Mouse (Mus musculus) v-Abl transformed pro-B cells (cell line): ENCODE results near the gene Cabcoco1.

Experiments used
- in situ Hi-C, 2 experiments: fragments of 400-800 bp; cut with MboI; formaldehyde crosslinking; loops; one replicate each; pipeline ENCODE4 v1.15.1; 2025; ENCODE audit not compliant: unreplicated experiment in 2 of 2

The Cabcoco1 gene

DNA sequence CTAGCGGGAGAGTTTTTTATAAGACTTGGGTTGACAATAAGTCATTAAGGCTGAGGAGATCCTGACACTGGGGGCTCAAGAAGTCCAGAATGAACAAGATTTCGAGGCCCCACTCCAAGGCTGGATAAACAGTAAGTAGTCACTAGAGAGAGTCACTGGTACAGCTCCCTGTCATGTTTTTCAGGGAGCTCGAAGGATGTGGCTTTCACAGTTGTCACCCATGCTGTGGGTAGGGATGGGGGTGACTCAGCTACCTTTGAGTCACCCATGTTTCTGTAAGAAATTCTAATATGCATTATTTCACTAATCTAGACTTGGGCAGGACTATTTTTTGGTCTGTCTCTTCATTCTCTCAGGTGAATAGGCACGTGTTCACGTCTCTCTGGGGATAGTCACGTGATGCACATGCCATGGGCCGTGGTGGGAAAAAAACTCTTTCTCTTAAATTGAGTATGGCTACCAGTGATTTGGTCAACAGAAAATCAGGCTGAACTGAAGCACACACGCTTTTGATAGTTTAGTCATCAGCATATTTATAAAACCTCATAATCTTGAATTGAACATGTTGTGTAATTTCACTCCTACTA is 29.2 kb downstream of the Cabcoco1 start:
- in situ Hi-C loops: no loop called here

DNA sequence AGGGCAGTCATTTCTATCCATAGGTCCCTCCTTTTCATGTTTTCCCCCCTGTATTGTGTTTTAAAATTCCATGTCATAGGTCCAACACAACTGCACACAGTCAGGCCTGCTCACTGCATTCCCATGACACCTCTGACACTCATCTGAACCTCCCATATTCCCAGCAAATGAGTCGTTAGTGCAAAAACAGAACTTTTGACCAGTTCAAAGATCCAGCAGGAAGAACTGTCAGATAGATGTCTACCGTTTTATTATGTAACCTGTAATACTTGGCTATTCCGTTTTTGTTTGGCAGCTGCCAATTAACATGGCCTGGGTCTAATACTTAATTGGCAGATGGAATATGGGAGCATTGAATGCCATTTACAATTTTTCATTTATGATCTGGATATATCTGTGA is 34.0 kb downstream of the Cabcoco1 start:
- in situ Hi-C loops: no loop called here

DNA sequence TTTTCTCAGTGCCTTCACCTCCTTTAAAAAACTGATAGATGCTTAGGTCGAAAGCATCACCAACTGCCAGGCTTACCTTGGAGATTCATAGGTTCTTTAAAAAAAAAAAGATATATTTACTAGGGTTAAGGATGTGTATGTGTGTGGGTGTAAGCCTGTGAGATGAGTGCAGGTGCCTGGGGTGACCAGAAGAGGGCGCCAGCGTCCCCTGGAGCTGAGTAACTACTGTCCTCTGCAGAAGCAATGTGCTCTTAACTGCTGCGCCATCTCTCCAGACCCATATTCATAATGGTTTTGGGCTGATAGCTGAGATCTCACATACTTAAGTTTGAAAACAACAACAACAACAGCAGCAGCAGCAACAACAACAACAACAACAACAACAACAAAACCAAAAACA is 35.5 kb downstream of the Cabcoco1 start:
- in situ Hi-C loops: no loop called here

DNA sequence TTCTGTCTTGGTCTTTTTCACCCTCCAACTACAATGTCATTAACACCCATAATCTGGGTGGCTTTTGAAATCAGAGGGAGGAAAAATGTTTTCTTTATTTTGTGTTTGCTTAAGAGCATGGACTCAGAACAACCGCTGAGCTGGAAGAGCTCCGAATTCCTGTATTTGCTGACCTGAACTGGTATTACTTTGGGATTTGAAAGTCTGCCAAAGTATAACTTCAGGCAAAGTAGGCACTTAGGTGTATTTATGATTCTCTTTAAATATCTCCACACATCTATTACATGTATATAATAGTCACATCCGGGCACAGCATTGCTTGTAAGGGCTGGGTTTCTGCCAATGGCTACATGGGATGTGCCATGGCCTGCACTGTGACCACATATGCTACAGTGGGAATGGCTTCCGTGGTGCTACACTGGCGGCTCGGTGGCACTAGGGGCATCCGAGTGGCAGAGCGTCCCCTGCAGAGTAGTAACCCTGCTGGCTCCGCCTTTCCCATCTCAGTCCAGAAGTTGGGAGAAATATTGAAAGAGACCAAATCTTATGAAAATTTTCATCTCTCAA is 37.0 kb downstream of the Cabcoco1 start:
- in situ Hi-C loops: no loop called here

- in situ Hi-C loops: no loop called here
Measured at GRCm38 (mm10) chr10:68501067-68501466, 40.6 kb downstream of the Cabcoco1 start.

GRCm38 (mm10) chr10:68495246-68495645 is 46.5 kb downstream of the Cabcoco1 start:
- in situ Hi-C loops: no loop called here

DNA sequence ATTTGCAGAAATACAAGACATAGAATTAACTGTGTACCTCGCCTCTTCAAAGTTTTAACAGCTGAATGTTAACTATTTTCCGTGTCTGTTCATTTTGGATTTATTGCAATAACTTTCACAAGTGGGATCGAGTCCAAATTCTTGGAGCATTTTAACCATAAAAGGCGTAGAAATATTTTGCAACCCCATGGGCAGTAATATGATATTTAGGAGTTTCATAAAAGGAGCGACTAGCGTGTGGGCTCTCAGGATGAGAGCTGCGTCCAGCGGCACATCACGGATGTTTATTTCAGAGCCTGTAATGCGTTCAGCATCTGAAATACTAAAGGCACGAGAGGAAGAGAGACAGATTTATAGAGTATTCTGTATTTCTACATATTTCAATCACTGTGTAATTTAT is 50.1 kb downstream of the Cabcoco1 start:
- in situ Hi-C loops: no loop called here

GRCm38 (mm10) chr10:68490781-68491180 is 50.9 kb downstream of the Cabcoco1 start:
- in situ Hi-C loops: no loop called here

DNA sequence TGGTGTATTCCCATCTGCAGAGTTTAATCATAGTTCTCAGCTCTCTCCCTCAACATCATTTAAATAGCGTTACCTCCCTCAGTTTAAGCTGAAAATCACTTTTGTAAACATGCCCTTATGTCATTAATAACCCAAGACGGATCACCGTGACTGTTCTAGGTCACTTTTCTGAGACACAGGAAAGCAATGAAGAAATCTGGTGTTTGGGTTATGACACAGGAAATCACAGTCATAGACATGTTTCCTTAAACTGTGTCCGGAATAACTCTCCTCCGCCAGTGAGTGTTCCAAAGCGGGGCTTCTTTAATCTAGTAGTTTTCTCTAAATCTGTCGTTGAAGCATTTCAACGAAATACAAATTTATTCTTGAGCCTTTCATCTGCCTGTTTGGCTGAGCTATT is 68.9 kb downstream of the Cabcoco1 start:
- in situ Hi-C loops: no loop called here

GRCm38 (mm10) chr10:68465737-68466327 is 75.9 kb downstream of the Cabcoco1 start:
- in situ Hi-C loops: no loop called here

GRCm38 (mm10) chr10:68464943-68465342 is 76.8 kb downstream of the Cabcoco1 start:
- in situ Hi-C loops: no loop called here

DNA sequence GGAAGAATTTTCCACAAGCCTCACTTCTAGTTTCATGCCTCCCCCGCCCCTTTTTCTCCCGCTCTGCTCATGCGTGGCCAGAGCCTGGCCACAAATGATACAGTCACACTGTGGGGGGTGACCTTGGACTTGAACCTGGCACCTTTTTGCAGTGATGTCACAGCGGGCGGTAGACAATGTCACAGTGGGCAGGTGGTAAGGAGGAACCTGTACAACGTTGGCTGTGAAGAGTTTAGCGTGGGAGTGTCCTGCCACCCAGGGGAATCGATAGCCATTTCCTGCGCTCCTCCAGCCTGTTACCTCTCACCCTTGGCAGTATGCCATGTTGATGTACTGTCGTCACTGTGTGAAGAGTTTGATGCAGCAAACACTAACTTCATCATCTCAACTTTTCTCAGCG is 81.9 kb downstream of the Cabcoco1 start:
- in situ Hi-C loops: no loop called here

DNA sequence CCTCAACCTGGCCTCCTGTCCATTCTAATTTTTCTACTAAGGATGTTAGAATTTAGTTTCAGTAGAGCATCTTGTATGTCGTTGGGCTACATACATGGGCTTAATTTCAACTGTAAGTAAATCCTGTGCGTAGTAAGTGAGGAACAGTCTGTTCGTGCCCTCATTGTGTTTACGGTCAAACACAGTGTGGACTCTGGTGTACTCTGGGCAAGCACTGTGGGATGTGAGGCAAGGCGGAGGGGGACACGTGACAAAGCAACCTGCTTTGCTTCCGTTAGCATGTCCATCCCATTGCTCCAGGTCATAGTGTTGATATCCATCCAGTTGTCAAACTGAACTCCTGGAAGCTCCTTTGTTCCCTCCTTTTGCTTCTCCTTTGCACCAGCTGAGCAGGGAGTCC is 84.7 kb downstream of the Cabcoco1 start:
- in situ Hi-C loops: no loop called here

DNA sequence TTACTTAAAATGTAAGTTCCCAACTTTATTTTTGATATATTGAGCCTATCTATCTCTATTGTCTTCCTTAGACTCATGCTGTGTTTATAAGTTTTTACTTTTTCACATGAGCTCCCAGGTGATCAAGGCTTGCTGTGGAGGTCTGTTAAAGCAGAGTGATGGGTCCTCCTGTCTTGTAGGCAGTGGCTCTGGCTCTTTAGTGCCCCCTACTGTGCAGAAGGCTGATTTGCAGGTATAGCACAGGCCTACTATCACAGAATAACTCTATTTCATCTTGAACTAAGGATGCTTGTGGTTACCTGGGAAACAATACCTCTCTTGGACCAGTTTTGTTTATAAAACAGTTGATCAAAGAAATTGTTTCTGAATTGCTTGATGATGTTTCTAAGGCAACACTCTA is 87.2 kb downstream of the Cabcoco1 start:
- in situ Hi-C loops: no loop called here

GRCm38 (mm10) chr10:68446797-68447125 is 94.9 kb downstream of the Cabcoco1 start:
- in situ Hi-C loops: no loop called here

DNA sequence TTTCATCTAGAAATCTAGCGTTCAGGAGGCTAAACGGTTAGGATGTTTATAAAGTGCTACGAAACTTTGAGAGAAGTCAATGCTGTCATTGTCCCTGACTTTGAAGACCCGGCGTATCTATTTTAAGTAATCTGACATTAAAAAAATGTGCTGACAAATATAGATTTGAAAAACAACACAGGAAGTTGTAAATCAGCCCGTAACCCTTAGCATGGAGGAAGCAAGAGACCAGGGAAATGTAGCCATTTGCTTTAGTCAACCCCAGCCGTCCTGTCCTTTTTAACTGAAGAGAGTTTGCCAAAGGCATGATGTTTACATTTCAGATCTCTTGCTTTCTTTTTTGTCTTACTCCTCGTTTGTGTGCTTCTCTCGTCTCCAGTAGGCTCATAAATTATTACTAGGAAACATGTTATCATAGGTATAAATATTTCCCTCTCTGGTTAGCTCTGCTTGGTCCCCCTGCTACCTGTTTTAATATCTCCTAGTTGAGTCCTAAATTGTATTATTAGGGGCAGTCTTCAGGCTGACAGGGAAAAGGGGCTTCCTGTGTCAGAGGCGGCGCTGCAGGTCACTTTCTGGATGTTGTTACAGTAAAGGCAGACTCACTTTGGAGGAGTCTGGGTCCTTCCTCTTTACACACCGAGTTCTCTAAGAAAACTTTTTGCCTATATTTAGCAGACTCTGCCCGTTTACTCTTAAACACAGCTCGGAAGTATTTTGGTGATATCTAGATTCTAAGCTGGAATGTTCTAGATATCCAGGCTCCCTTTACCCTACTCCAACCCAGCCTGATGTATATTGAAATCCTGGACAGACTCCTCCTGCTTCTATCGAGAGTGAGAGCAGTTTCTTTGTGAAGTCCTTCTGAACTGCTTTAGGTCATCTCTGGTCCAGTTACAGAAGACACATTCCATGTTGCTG is 95.6 kb downstream of the Cabcoco1 start:
- in situ Hi-C loops: no loop called here

GRCm38 (mm10) chr10:68445244-68445811 is 96.4 kb downstream of the Cabcoco1 start:
- in situ Hi-C loops: no loop called here

GRCm38 (mm10) chr10:68444361-68445114 is 97.2 kb downstream of the Cabcoco1 start:
- in situ Hi-C loops: no loop called here

DNA sequence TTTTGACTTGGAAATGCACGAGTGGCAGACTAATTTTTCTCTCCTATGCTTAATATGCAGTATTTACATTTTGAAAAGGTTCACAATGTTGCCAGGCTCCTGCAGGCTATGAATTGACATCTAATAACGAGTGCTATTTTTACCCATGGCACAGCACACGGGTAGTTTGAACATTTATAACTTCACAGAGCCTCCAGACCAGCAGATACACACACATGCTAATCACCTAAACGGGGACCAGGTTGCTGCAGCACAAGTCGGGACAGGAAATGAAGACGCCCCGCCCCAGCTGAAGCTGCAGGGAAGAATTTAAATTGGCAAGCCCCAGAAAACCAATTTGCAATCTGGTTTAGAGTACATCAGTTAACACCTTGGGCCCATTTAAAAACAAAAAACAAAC is 98.6 kb downstream of the Cabcoco1 start:
- in situ Hi-C loops: no loop called here

DNA sequence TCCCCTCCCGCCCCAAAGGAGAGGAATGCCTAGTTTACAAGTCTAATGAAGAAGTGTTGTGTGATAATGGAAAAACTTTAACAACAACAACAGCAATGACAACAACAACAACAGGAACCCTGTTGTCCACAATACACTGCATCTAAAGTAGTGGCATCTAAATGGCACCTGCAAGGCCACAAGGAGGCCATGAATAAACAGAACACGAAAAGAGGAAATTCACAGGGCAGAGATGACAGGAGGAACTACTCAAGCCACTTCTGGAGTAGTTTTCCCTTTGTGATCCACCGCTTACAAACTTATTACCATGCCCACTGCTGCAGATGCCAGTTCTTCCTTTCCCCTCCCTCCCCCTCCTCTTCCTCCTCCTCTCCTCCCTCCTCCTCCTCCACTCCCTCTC is 99.0 kb downstream of the Cabcoco1 start:
- in situ Hi-C loops: no loop called here
